In genomic region chr9:111363656-111364055, GRCm38 (mm10) we compare ENCODE assay signal across 27 mouse cellular contexts. TPM values are rescaled to one million over a fixed set of nuclear protein-coding genes. Genes with fewer than 3 reads are reported as not detected.
"Had no signal": no experiment of that assay in that cellular context is flagged by ENCODE, and none has a peak within 500 bp of the region (broad histone marks: within the 10 kb centered on the region; RNA-seq: fewer than 3 reads in every experiment).

No protein-coding gene starts in this region.

- H3K9me3 ChIP-seq: embryonic facial prominence, embryonic 12.5 days; embryonic facial prominence, embryonic 13.5 days; embryonic facial prominence, embryonic 15.5 days; forebrain, embryonic 10.5 days; forebrain, embryonic 12.5 days; forebrain, embryonic 13.5 days; forebrain, embryonic 15.5 days had no signal

- H3K36me3 ChIP-seq: embryonic facial prominence, embryonic 12.5 days; embryonic facial prominence, embryonic 13.5 days; embryonic facial prominence, embryonic 15.5 days; forebrain, embryonic 10.5 days; forebrain, embryonic 12.5 days; forebrain, embryonic 15.5 days had no signal

- DNase-seq: cerebellum, adult 2 months; cerebellum, adult 8-10 months; cerebellum, adult 9-10 months; cerebellum, adult 9-11 months; cerebellum, postnatal 10 days; cerebellum, postnatal 14 days; cerebellum, postnatal 25 days; cerebellum, postnatal 36 days; embryo, embryonic 11 days; forebrain, postnatal 0 days; gastrocnemius, adult 2 months; gastrocnemius, postnatal 10 days; gastrocnemius, postnatal 14 days; gastrocnemius, postnatal 25 days; gastrocnemius, postnatal 36 days; heart, adult 18-20 months; heart, adult 2 months had no signal

- H3K4me3 ChIP-seq: embryonic facial prominence, embryonic 12.5 days; embryonic facial prominence, embryonic 13.5 days; embryonic facial prominence, embryonic 15.5 days; erythroblast, embryonic 14.5 days; forebrain, embryonic 10.5 days; forebrain, embryonic 12.5 days; forebrain, embryonic 13.5 days; forebrain, embryonic 15.5 days; gastrocnemius, adult 2 months; heart, adult 2 months had no signal

- H3K27ac ChIP-seq: embryonic facial prominence, embryonic 12.5 days; embryonic facial prominence, embryonic 13.5 days; embryonic facial prominence, embryonic 15.5 days; forebrain, embryonic 10.5 days; forebrain, embryonic 12.5 days; forebrain, embryonic 13.5 days; forebrain, embryonic 15.5 days; gastrocnemius, adult 2 months; heart, adult 2 months had no signal

- H3K27me3 ChIP-seq: embryonic facial prominence, embryonic 12.5 days; embryonic facial prominence, embryonic 13.5 days; embryonic facial prominence, embryonic 15.5 days; forebrain, embryonic 12.5 days; forebrain, embryonic 13.5 days; forebrain, embryonic 15.5 days had no signal

- H3K4me1 ChIP-seq: embryonic facial prominence, embryonic 12.5 days; embryonic facial prominence, embryonic 13.5 days; embryonic facial prominence, embryonic 15.5 days; forebrain, embryonic 12.5 days; forebrain, embryonic 13.5 days had no signal

RNA-seq across cellular contexts. Expression of gene Trank1, which starts 52.1 kb away (rescaled TPM):
- total RNA-seq: common myeloid progenitor, adult 5-6 weeks; gastrocnemius, adult 2 months; gastrocnemius, postnatal 36 days; granulocyte monocyte progenitor cell, adult 5-6 weeks; heart, adult 18-20 months; heart, adult 2 months had no signal
- polyA plus RNA-seq: erythroblast, embryonic 14.5 days had no signal
